Mouse (Mus musculus) neural tube, embryonic 13.5 days (tissue): Measurements from ENCODE around the gene Gipr. TPM values are rescaled to one million over a fixed set of nuclear protein-coding genes. Genes with fewer than 3 reads are reported as not detected.
"Not testable (repeated sequence)": the region's sequence is repeated elsewhere in the genome, so short reads cannot be mapped to it uniquely, and the experiment has no call there.

Experiments
- ATAC-seq: fragments of 200-750 bp; cut with Nextera tagmentation; 2 replicates; pipeline ENCODE4 v1.8.0; 2017; ENCODE audit warnings: low read depth, mild to moderate bottlenecking, moderate TSS enrichment, moderate library complexity
- H3K27ac ChIP-seq: fragments of 300-500 bp; sonication (generic); replicated peaks from 2 replicates; pipeline ENCODE4 v1.5.1; 2015; ENCODE audit warnings: moderate library complexity, mild to moderate bottlenecking, inconsistent platforms
- H3K27me3 ChIP-seq: fragments of 300-500 bp; sonication (generic); 2 replicates; pipeline ENCODE4 v1.6.1; 2015; ENCODE audit warnings: mild to moderate bottlenecking, inconsistent platforms
- H3K36me3 ChIP-seq: fragments of 300-500 bp; sonication (generic); 2 replicates; pipeline ENCODE4 v1.6.1; 2015; ENCODE audit warnings: mild to moderate bottlenecking, inconsistent platforms
- H3K4me1 ChIP-seq: fragments of 300-500 bp; sonication (generic); replicated peaks from 2 replicates; pipeline ENCODE4 v1.6.1; 2015; ENCODE audit warnings: inconsistent platforms
- H3K4me2 ChIP-seq: fragments of 300-500 bp; sonication (generic); 2 replicates; pipeline ENCODE4 v1.6.1; 2015; ENCODE audit warnings: inconsistent platforms, mild to moderate bottlenecking, moderate library complexity
- H3K4me3 ChIP-seq: fragments of 300-500 bp; sonication (generic); 2 replicates; pipeline ENCODE4 v1.5.1; 2015; ENCODE audit warnings: mild to moderate bottlenecking, inconsistent platforms
- H3K9ac ChIP-seq: fragments of 300-500 bp; sonication (generic); 2 replicates; pipeline ENCODE4 v1.6.1; 2015; ENCODE audit warnings: moderate library complexity, mild to moderate bottlenecking, inconsistent platforms
- H3K9me3 ChIP-seq: fragments of 300-500 bp; sonication (generic); 2 replicates; pipeline ENCODE4 v1.6.1; 2016; ENCODE audit warnings: inconsistent platforms
- WGBS: fragments of 180-500 bp; shearing (Covaris S2); methylation state at CpG from one replicate; pipeline ENCODE4 v1.1.7; 2015; 5-methylcytosine and 5-hydroxymethylcytosine counted together
- polyA plus RNA-seq: library from polyadenylated mRNA; unstranded; fragments of >200 nt; fragmentation: Nextera tagmentation; extraction: Ambion mirVana; gene quantifications from 2 replicates; pipeline ENCODE4 v1.2.1, GENCODE M21; 2015

The Gipr gene
- polyA plus RNA-seq, 1 experiment from 2014 or later: 1.4 TPM

DNA sequence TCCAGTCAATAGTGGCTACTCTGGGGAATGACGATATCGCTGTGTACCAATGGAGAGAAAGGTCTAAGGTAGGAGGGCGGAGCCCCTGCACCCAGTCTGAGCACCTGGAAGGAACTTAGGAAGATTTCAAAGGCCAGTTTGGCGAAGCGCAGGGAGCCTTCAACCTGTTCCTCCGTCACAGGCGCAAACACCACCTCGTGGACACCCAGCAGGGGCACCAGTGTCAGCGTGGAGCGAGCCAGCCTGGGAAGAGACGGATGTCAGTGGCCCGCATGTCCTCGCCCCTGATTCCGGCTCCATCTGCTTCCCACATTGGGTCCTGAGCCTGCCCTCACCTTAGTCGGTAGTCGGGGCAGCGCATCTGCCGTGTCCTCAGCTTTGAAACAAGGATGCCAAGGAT lies 6.5 kb downstream of the Gipr start:
- Histone ChIP-seq H3K27ac (no peak overlapping the region), H3K4me2 (peak overlapping the region; percentile 57), H3K27me3 (peaks cover 50% of the 10 kb centered on the region), H3K9ac (0 out of 2 replicates have a peak overlapping the region, but pooled peaks have one; percentile 13), H3K4me3 (no peak overlapping the region), H3K9me3 (no peaks in the 10 kb centered on the region), H3K36me3 (peaks cover 17% of the 10 kb centered on the region), H3K4me1 (peaks cover 26% of the 10 kb centered on the region)
- ATAC-seq: no peak
- WGBS: 12% methylated on average over 18 of the region's 18 CpGs

DNA sequence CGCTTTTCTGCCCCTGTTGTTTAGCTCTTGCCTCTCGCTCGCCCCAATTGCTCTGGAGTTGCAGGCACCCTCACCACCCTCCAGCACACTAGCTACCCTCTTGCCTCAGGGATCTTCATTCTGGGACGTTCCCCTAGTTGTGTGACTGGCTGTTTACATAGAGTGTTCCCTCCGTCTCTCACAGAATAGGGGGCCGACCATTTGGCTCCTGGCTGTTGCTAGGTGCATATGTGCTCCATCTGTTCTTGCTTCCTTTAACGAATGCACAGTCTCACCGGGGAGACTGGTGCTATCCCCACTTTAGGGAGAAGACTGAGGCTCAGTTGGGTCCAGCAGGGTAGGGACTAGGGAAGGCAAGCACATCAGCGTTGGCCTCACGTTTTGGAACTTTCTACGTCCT lies 7.3 kb downstream of the Gipr start:
- no peak overlapping the region for H3K4me2 ChIP-seq
- no peak overlapping the region for H3K4me3 ChIP-seq
- peaks cover 42% of the 10 kb centered on the region for H3K27me3 ChIP-seq
- H3K9ac ChIP-seq: no peak overlapping the region
- H3K36me3 ChIP-seq: peaks cover 25% of the 10 kb centered on the region
- ATAC-seq: no peak
- H3K4me1 ChIP-seq: peaks cover 22% of the 10 kb centered on the region
- no peak overlapping the region for H3K27ac ChIP-seq
- H3K9me3 ChIP-seq: no peaks in the 10 kb centered on the region
- WGBS: 65% methylated on average over 11 of the region's 11 CpGs

DNA sequence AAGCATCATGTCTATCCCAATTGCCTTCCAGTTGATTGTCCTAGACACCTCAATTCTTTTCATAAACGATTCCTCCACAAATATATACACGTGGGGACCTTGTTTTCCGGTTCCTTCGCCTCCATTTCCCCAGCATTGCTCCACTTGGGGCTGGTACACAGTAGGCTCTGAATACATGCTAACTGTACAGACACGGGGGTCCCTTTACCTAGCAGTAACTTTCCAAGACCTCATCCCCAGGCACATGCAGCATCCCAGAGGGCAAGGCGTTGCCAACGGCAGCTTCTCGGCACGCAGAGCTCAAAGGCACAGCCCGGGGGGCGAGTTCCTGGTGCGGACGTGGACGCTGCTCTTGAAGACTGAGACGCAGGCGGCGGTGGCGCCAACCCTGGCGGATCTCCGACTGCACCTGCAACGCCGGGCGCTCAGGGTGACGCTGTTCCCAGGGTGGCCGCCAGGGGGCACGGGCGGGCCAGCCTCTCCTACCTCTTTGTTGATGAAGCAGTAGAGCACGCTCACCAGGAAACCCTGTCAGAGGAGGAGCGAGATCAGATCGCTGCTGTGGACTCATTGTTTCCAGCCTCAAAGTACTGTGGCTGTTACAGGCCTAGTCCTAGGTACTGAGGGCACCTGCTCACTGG lies 8.6 kb downstream of the Gipr start:
- peak; percentile 72 for ATAC-seq
- H3K4me2 ChIP-seq: peak overlapping the region; percentile 46
- H3K27me3 ChIP-seq: peaks cover 28% of the 10 kb centered on the region
- H3K4me3 ChIP-seq: peak overlapping the region; percentile 13
- H3K36me3 ChIP-seq: peaks cover 38% of the 10 kb centered on the region
- 6% methylated on average over 30 of the region's 30 CpGs for WGBS
- H3K27ac ChIP-seq: peak overlapping the region; percentile 73
- H3K9me3 ChIP-seq: no peaks in the 10 kb centered on the region
- H3K4me1 ChIP-seq: peaks cover 22% of the 10 kb centered on the region
- H3K9ac ChIP-seq: peak overlapping the region; percentile 61

DNA sequence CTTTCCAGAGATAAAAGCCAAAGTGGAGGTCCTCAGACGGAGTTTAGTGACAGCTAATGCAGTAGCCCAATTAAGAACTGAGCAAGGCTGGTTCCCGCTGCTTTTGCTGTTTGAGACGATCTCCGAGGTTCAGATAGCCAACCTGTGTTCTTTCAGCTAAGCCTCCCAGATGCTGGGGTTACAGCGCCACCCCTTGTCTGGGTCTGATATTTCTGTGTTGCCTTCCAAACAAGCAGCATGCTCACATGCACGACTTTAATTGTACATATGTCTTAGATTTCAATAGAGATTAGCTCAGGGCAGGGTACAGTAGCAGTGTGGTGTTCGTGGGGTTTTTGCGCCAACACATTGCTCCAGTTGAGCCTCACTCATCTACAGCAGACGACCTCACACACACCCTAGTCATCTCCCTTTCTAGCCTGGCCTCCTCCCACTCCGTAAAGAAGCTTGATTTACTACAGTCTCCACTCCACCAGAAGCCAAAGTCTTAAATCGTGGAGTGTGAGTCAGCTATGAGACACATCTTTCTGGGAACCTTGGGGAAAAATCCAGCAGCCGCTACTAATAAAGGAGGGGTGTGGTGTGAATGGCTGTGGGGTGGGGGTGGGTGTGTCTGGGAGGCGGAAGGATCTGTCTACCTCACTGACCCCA lies 10.0 kb downstream of the Gipr start:
- Histone ChIP-seq H3K27me3 (peaks cover 21% of the 10 kb centered on the region), H3K9ac (no peak overlapping the region), H3K36me3 (peaks cover 49% of the 10 kb centered on the region), H3K4me3 (no peak overlapping the region), H3K4me1 (peaks cover 22% of the 10 kb centered on the region), H3K9me3 (no peaks in the 10 kb centered on the region), H3K4me2 (no peak overlapping the region), H3K27ac (0 out of 2 replicates have a peak overlapping the region, but pooled peaks have one; percentile 18)
- 55% methylated on average over 13 of the region's 13 CpGs for WGBS
- ATAC-seq: no peak

DNA sequence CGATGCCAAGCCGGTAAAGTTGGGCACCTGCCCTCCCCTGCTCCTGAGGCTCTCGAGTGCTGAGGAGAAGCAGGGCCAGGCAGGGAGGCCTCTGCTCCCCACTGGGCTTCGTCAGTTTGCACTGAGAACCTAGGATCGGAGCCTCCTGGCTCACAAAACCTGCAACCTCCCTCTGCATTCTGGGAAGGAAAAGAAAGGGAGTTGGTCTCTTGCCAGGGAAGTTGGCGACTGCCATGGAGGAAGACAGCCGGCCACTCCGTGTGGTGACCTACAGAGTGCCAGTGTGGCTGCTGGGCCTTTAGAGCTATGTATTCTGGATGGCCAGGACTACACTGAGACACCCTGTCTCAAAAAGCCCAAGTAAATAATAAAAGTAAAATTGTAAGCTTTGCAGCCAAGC lies 11.1 kb downstream of the Gipr start:
- no peak overlapping the region for H3K27ac ChIP-seq
- 81% methylated on average over 8 of the region's 8 CpGs for WGBS
- no peak for ATAC-seq
- no peak overlapping the region for H3K4me2 ChIP-seq
- H3K4me1 ChIP-seq: peaks cover 24% of the 10 kb centered on the region
- H3K9ac ChIP-seq: no peak overlapping the region
- peaks cover 49% of the 10 kb centered on the region for H3K36me3 ChIP-seq
- no peaks in the 10 kb centered on the region for H3K9me3 ChIP-seq
- peaks cover 14% of the 10 kb centered on the region for H3K27me3 ChIP-seq
- H3K4me3 ChIP-seq: no peak overlapping the region

DNA sequence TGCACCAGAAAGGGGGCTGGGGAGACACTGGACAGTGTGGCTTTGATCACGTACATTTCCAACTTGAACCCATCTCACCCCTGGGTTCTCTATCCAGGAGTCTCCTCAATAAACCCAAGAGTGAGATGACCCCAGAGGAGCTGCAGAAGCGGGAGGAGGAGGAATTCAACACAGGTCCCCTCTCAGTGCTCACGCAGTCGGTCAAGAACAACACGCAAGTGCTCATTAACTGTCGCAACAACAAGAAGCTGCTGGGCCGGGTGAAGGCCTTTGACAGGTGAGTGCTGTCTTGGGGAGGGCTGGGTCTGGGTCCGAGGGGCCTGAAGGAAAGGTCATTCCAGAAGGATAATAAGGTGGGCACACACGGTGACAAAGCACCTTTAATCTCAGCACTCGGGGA lies 14.8 kb downstream of the Gipr start:
- not testable (repeated sequence) for H3K9ac ChIP-seq, H3K27ac ChIP-seq, H3K27me3 ChIP-seq, ATAC-seq, H3K9me3 ChIP-seq
- peak overlapping the region; percentile 97; the same call in 1 of the 2 replicates for H3K4me2 ChIP-seq
- peaks cover 56% of the 10 kb centered on the region for H3K36me3 ChIP-seq
- 0 out of 2 replicates have a peak overlapping the region, but pooled peaks have one; percentile 53 for H3K4me3 ChIP-seq
- peaks cover 30% of the 10 kb centered on the region for H3K4me1 ChIP-seq
- 93% methylated on average over 10 of the region's 10 CpGs for WGBS

DNA sequence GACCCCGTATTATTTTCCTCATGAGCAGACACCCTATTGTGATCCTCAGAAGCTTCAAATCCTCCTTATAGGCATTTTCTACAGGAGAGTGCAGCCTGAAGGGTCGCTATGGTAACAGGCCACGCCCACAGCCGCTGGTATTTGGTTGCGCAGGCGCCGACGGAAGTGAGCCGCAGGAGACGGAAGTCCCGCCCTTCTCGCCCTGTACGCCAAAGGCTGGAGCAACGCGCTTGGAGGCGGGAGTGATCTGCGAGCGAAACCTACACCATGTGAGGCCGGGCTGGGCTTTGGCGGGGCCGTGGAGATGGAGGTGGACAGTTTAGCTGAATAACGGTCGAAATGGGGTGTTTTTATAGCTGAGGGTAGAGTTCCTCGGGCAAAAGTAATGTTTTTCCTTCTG lies 16.3 kb downstream of the Gipr start, which contains the start of gene Snrpd2:
Gene Snrpd2, plus strand, starts transcription at position 97 of the 400 bp plus-strand sequence.
- no peaks in the 10 kb centered on the region for H3K27me3 ChIP-seq
- H3K4me3 ChIP-seq: peak within 1 kb of the TSS; percentile 53
- peak within 1 kb of the TSS; percentile 87 for H3K27ac ChIP-seq
- H3K4me2 ChIP-seq: peak within 1 kb of the TSS; percentile 97
- H3K9ac ChIP-seq: peak within 1 kb of the TSS; percentile 80
- H3K4me1 ChIP-seq: peaks cover 30% of the 10 kb centered on the region
- WGBS: 0% methylated on average over 24 of the region's 24 CpGs
- H3K36me3 ChIP-seq: peaks cover 49% of the 10 kb centered on the region
- ATAC-seq: peak; percentile 93
- H3K9me3 ChIP-seq: no peaks in the 10 kb centered on the region

DNA sequence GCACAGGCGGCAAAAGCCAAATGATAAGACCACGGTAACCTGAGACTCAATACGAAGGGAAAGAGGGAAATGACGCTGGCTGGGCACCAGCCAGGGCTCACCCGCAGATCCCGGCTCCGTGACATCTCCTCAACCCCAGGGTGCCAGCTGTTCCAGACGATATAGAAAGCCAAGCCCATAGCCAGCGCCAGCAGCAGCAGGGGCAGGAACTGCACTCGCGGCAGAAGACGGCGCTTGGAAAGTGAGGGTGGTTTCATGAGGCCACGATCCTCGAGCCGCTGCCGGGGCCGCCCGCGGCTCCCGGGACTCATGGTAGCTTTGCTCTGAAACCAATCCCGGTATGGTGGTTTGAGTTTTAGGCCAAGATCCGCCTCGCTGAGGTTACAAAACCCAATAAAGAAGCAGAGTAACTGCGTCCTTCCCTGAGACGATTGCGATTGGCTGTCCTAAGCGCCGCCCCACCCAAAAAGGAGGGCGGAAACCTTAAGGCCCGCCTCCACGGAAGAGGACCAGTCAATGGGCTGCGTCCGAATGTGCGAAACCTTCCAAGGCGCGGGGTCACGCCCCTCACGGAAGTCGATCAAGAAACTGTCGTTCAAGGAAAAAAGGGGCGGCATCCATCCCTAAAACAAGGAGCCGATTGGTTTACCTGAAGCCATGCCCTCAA lies 16.9 kb downstream of the Gipr start, which contains the start of gene Qpctl:
Gene Qpctl, minus strand, starts transcription at position 417 of the 667 bp plus-strand sequence.
- Histone ChIP-seq H3K4me2 (peak within 1 kb of the TSS; percentile 97), H3K4me3 (peak within 1 kb of the TSS; percentile 53), H3K9me3 (no peaks in the 10 kb centered on the region), H3K27ac (peak within 1 kb of the TSS; percentile 87), H3K4me1 (peaks cover 30% of the 10 kb centered on the region), H3K27me3 (no peaks in the 10 kb centered on the region), H3K36me3 (peaks cover 42% of the 10 kb centered on the region), H3K9ac (peak within 1 kb of the TSS; percentile 80)
- ATAC-seq: peak; percentile 97
- WGBS: under 1% methylated on average over 43 of the region's 43 CpGs

DNA sequence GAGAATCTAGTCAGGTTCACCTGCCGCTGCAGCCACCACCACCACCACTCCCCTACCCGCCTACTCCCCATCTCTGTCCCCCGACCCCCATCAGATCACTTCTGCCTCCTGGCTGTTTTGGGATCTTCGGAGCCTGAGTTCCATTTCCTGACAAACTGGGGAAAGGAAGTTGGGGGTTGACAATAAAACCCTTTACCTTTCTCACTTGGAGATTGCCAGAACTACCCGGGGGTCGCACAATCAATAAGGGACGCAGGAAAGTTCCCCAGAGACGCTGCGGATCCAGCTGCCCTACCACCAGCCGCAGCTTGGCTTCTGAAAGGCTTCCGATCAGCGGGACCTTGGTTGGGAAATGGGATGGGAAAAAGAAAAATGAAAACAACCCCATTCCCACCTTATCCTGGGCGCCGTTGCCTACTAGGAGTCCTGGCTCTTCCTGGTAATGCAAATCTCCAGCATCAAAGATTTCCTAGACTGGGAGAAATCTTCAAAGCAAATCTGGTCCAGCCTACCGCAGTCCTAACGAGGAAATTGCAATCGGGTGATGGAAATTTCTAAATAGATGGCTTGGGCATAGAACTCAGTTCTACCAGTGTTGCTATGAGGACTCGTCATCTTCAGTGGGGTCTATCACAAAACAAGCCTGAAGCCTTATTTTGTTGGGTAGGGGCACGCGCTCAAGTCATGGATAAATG lies 17.6 kb downstream of the Gipr start:
- no peaks in the 10 kb centered on the region for H3K9me3 ChIP-seq
- H3K4me2 ChIP-seq: peak overlapping the region; percentile 97
- H3K4me3 ChIP-seq: peak overlapping the region; percentile 53
- H3K4me1 ChIP-seq: peaks cover 30% of the 10 kb centered on the region
- peak overlapping the region; percentile 87 for H3K27ac ChIP-seq
- H3K36me3 ChIP-seq: peaks cover 36% of the 10 kb centered on the region
- WGBS: 12% methylated on average over 20 of the region's 20 CpGs
- H3K9ac ChIP-seq: peak overlapping the region; percentile 79
- ATAC-seq: no peak
- H3K27me3 ChIP-seq: no peaks in the 10 kb centered on the region

DNA sequence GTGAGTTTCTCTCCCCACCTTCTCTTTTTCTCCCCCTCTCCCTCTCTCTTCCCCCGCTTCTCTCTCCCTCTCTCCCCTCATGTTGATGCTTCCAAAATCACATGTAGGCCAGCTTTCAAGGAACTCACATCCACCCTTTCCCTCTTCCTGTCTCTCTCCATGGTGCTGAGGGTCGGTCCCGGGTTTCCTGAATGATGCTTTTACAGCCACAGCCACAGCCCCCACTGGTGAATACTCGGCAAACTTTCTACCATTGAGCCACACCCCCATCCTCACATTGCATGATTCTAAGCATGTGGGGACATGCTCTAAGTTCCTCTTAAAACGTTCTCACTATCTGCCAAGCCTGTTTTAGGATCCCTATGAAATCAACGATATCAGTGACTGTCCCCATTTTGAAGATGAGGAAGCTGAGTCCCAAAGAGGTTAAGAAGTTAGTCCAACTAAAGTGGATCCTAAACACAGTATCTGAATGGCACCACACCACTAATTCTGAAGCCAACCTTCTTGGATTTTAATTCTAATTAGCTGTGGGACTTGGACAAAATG lies 18.4 kb downstream of the Gipr start:
- peak overlapping the region; percentile 53 for H3K4me3 ChIP-seq
- ATAC-seq: no peak
- H3K4me1 ChIP-seq: peaks cover 30% of the 10 kb centered on the region
- no peak overlapping the region for H3K27ac ChIP-seq
- H3K4me2 ChIP-seq: peak overlapping the region; percentile 97
- no peaks in the 10 kb centered on the region for H3K27me3 ChIP-seq
- H3K9ac ChIP-seq: peak overlapping the region; percentile 79
- H3K36me3 ChIP-seq: peaks cover 35% of the 10 kb centered on the region
- no peaks in the 10 kb centered on the region for H3K9me3 ChIP-seq
- WGBS: 56% methylated on average over 6 of the region's 6 CpGs

DNA sequence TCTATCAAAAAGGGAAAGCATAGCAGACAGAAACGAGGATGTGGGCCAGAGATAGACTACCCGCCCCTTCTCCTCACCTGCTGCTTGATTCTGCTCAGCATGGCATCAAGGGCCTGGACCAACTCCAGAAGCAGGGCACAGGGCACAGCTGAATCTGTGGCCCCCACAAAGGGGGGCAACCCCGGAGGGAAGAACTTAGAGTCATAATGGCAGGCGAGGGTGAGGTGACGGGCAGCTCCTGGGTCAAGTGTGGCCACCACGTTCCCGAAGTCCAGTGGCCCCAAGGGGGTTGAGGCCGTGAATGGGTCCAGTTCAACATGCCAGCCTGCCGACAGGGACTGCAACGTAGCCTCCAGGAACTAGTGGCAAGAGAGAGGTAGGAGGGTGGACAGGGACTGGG lies 19.1 kb downstream of the Gipr start:
- no peak overlapping the region for H3K4me2 ChIP-seq
- WGBS: 91% methylated on average over 10 of the region's 10 CpGs
- H3K27ac ChIP-seq: no peak overlapping the region
- no peak overlapping the region for H3K4me3 ChIP-seq
- no peaks in the 10 kb centered on the region for H3K9me3 ChIP-seq
- H3K4me1 ChIP-seq: peaks cover 30% of the 10 kb centered on the region
- 0 out of 2 replicates have a peak overlapping the region, but pooled peaks have one; percentile 26 for H3K9ac ChIP-seq
- no peaks in the 10 kb centered on the region for H3K27me3 ChIP-seq
- no peak for ATAC-seq
- H3K36me3 ChIP-seq: peaks cover 35% of the 10 kb centered on the region
